Mouse (Mus musculus): ENCODE measurements around the gene Map3k14.

GRCm38 (mm10) chr11:103231367-103231766 lies 35.9 kb downstream of the Map3k14 start:
- no peak for TF ChIP-seq CTCF (IDR thresholded peaks at IDR 0.05; ENCODE audit: low read depth, low read length)
- no peak for TF ChIP-seq POLR2A (IDR thresholded peaks at IDR 0.05; ENCODE audit: borderline replicate concordance, low read depth, low read length)
